Mouse (Mus musculus) left cerebral cortex, adult 2 months (tissue): ENCODE results near the gene Zfp358. TPM values are rescaled to one million over a fixed set of nuclear protein-coding genes. Genes with fewer than 3 reads are reported as not detected.
A peak's percentile ranks its signal among the peaks of the same experiment; 100 is the strongest.

Source experiments
- DNase-seq, 2 experiments: peaks; one replicate each; pipeline ENCODE4 v3.0.0; 2021 to 2022; ENCODE audit warnings: low spot score in 2 of 2, mixed read lengths in 1 of 2; ENCODE audit errors: extremely low spot score in 1 of 2
- H3K27ac ChIP-seq: fragments of 200-600 bp; 2 replicates; pipeline ENCODE4 v1.8.1; 2022
- H3K4me3 ChIP-seq: fragments of 200-600 bp; 2 replicates; pipeline ENCODE4 v1.8.1; 2022
- CTCF ChIP-seq: fragments of 200-600 bp; IDR thresholded peaks from 2 replicates; pipeline ENCODE4 v1.8.1; 2022; ENCODE audit warnings: antibody characterized with exemption, mild to moderate bottlenecking, moderate library complexity
- intact Hi-C: fragments of 180-260 bp; cut with DNase I; formaldehyde crosslinking; loops from one replicate; pipeline ENCODE4 v1.15.1; 2025
- total RNA-seq, 2 experiments: library from RNA; stranded (reverse); gene quantifications; 2 replicates each; pipeline ENCODE4 v1.2.3; 2021

Zfp358 gene
- total RNA-seq, 2 experiments from 2014 or later: 32.4 to 34.8 TPM

DNA sequence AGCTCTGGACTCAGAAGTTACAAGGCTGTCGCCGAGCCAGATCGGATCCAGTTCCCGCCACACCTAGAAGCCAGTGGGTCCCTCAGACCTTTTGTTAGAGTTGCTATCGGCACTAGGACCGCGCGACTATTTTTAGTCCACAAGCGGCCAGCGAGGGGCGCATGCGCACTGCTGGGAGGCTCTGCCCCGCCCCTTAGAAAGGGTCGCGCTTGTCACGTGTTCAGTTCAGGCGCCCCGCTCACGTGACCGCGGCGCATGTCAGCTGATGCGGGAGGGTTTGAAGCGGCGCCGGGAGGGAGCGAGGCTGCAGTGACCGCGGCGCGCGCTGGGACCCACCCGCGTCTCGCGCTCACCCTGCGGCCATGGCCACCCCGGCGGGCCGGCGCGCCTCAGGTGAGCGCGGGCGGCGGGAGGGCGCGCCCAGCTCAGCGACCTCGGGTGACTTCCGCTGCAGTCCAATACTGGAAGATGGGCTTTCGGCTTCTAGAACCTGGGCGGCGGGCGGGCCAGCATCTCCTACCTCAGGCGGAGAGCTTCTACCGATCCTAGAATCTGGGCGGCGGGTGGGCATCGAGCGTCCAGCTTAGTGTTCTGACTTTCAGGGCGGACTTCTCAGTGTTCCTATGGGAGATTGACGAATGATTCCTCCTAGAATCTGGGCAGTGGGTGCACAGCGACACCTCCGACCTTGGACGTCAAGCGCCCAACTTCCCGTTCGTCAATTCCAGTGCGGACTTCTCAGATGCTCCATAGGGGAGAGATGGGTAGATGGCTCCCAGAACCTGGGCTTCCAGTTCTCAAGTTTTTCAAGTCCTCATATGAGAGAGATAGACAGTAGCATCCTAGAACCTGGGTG, 7.5 kb downstream of the Zfp358 start, which contains the start of gene Mcoln1:
Mcoln1 (plus strand) TSS at position 223 of the 856 bp plus-strand sequence.
- no peak; the same call in 1 of the 2 replicates for TF ChIP-seq CTCF
- intact Hi-C loops: loop anchor here (1.0 kb wide), 1 partner anchor 15 kb away; the partner anchor contains the start of gene Pnpla6
- peak within 1 kb of the TSS; percentile 96 for H3K27ac ChIP-seq
- H3K4me3 ChIP-seq: peak within 1 kb of the TSS; percentile 69
- DNase-seq: peak; percentile 98 to 99

DNA sequence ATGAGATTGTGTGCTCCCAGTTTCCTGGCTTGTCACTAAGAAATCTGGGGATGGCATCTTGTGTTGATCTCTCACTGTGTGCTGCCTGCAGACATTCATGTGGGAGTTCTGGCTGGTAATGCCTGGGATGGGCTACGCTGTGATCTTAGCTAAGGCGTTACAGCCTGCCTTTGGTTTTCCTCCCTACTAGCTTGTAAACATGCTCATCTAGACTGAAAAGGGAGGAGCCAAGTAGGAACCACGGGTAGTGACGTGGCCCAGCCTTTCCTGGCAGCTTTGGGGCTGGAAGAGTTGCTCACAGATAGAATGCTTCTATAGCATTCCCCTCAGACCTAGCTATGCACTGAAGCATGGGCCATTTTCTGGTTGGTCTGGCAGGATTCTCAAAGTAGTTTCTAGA, 9.3 kb downstream of the Zfp358 start:
- intact Hi-C loops: no loop called here
- Histone ChIP-seq H3K4me3 (no peak overlapping the region), H3K27ac (peak overlapping the region; percentile 38; the same call in 1 of the 2 replicates)
- TF ChIP-seq CTCF: no peak
- DNase-seq: no peak

DNA sequence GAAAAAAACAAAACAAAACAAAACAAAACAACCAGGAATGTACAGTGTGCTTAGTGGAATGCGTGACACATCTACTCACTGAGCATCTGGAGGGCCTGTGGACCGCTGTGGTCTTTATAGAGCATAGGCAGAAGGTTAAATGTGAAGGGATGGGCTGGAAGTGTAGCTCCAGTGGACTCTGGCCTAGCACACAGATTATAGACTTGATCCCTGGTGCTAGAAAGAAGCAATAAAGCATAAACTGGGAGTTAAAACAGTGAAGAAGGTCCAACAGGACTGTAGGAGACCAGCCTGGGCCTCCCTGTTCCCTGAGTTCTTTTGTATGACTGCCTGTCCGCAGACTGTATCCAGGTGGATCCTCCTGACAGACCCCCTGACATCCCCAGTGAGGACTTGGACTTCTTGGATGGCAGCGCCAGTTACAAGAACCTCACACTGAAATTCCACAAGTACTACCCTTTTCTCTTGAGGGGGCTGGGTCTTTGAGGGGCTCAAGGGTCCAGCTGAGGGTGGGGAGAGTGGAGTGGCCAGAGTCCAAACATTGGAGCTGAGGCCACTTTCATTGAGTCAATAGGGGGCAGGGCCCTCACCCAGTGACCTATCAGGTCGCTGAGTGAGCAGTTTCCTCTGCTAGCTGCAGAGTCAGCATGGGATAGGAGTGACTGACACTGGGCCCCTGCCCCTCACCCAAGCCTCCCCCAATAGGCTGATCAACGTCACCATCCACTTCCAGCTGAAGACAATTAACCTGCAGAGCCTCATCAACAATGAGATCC, 15.2 kb downstream of the Zfp358 start:
- no peak overlapping the region for H3K27ac ChIP-seq
- intact Hi-C loops: no loop called here
- TF ChIP-seq CTCF: no peak

DNA sequence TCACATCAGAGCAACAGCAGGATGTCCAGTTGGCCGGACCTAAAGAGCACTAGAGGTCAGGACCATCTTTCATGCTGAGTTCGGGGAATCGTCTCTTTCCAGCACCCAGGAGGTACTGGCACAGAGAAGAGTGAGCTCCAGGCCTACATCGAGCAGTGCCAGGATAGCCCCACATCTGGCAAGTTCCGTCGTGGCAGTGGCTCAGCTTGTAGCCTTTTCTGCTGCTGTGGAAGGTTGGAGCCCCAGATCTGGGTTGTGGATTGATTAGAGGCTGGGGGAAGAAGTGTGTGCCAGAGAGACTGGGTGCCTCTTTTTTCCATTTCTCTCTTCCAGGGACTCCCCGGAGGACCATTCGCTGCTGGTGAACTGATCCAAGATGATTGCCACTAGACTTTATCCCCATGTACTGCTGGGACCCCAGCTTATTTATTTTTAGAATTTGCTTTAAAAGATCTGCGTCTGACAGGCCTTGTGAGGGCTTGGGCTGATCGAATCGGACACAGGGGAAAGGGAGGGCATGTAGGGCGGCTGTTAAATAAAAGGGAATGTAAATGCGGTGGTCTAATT, 21.8 kb downstream of the Zfp358 start:
- intact Hi-C loops: loop anchor here (1.0 kb wide), 1 partner anchor 14 kb away; the partner anchor contains the start of gene Mcoln1
- no peak for DNase-seq
- Histone ChIP-seq H3K27ac (peak overlapping the region; percentile 81), H3K4me3 (peak overlapping the region; percentile 89)
- TF ChIP-seq CTCF: no peak

More for the DNA sequence above, 15.2 kb downstream of the Zfp358 start:
- H3K4me3 ChIP-seq: no peak overlapping the region
- DNase-seq: no peak

DNA sequence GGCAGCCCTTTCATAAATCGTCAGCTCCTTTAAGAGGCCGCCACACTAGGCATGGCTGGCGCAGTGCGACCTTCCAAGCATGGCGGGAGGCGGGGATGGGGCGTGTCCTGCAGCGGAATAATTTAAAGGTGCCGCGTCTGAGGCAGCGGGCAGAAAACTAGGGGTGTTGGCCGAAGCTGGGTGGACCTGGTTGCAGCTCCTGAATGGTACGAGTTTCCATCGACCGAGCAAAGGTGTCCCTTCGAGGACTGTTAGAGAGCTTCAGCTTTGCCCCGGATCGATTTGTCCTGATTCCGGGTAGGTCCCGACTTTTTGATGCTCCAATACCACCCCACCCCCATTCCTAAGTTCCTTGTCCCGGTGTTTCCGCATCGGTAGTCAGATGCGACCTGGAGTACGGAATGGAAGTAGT, 22.3 kb downstream of the Zfp358 start, which contains the start of gene Pnpla6:
Pnpla6 (plus strand) TSS at position 125 of the 412 bp plus-strand sequence.
- intact Hi-C loops: loop anchor here (1.0 kb wide), 1 partner anchor 15 kb away; the partner anchor contains the start of gene Mcoln1
- peak; percentile 88 for DNase-seq

DNA sequence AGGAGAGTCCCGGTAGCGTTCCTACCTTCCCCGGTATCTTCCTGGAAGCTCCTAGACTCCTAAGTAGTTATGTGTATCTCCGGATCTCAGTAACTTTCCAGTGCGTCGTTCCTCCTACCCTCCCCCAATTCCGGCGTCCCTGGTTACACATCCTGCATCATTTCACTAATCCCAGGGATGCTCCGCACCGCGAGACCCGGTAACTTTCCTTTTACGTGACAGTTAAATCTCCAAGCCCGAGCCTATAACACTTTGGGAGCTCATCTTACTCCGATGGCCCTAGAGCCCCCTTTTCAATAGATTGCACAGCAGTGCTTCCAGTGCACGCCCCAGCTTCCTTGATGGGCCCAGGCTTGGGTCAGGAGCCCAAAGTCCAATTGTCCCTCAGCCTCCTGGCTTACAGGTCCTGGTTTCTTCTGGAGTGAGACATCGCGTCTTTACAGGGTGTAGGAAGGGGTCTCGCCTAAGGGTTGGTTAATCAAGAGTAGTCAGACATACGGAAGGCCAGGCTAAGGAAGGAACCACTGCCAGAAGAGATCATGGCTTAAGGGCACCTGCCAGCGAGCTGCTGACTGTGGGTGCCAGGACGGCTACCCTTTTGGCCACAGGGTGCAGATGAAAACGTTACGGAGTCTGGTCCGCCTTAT, 23.0 kb downstream of the Zfp358 start:
- H3K4me3 ChIP-seq: peak overlapping the region; percentile 89
- intact Hi-C loops: loop anchor here (1.0 to 2.0 kb wide), 2 partner anchors 16 to 157 kb away; partner anchors contain the start of genes Fcor and Mcoln1
- peak; percentile 54 to 55 for DNase-seq
- H3K27ac ChIP-seq: peak overlapping the region; percentile 81
- TF ChIP-seq CTCF: no peak

More for the DNA sequence above, 22.3 kb downstream of the Zfp358 start, which contains the start of gene Pnpla6:
- no peak; the same call in 1 of the 2 replicates for TF ChIP-seq CTCF
- Histone ChIP-seq H3K4me3 (peak within 1 kb of the TSS; percentile 89), H3K27ac (peak within 1 kb of the TSS; percentile 81)

DNA sequence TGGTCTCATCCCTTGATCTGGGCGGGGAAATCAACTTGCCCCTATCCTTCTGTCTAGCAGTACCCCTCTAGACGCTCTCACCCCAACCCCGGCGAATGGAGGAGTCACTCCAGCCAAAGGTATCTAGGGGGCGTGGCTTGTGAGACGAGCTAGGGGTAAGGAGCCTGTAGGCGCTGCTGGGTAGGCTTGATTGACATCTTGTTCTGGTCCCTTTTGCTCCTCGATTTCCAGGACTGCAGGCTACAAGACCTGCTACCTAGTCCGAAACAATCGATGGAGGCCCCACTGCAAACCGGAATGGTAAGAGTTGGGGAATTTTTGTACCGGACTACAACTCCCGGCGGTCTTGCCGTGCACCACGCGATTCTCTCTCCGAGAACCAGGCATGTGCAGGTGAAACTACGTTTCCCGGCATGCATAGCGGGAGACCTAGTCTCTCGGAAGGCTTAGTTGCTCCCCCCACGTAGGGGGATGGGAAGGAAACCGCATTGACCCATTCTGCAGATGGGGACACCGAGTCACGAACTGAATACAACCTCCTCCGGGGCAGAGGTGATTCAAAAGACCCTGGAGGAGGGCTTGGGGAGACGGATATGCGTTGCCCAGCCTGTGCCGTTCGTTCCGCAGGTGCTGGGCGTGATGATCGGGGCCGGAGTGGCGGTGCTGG, 23.6 kb downstream of the Zfp358 start:
- Histone ChIP-seq H3K27ac (peak overlapping the region; percentile 81), H3K4me3 (peak overlapping the region; percentile 89)
- DNase-seq: peak; percentile 94
- TF ChIP-seq CTCF: no peak; the same call in 1 of the 2 replicates
- intact Hi-C loops: loop anchor here (2.0 kb wide), 1 partner anchor 156 kb away; the partner anchor contains the start of gene Fcor

DNA sequence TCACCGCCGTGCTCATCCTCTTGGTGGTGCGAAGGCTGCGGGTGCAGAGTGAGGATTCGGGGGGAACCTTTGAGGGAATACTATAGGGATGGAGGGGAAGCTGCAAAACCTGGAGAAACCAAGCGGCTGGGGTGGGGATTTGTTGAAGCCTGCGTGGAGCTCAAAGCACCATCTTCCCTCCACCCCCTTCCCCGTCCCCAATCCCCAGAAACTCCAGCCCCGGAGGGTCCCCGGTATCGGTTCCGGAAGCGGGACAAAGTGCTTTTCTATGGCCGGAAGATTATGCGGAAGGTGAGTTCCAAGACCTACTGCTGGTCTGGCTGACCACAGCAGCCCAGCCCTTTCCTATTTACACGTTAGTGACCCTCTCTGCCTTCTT, 24.2 kb downstream of the Zfp358 start:
- no peak for TF ChIP-seq CTCF
- peak overlapping the region; percentile 81 for H3K27ac ChIP-seq
- H3K4me3 ChIP-seq: peak overlapping the region; percentile 89
- intact Hi-C loops: loop anchor here (2.0 kb wide), 1 partner anchor 156 kb away; the partner anchor contains the start of gene Fcor
- no peak for DNase-seq

DNA sequence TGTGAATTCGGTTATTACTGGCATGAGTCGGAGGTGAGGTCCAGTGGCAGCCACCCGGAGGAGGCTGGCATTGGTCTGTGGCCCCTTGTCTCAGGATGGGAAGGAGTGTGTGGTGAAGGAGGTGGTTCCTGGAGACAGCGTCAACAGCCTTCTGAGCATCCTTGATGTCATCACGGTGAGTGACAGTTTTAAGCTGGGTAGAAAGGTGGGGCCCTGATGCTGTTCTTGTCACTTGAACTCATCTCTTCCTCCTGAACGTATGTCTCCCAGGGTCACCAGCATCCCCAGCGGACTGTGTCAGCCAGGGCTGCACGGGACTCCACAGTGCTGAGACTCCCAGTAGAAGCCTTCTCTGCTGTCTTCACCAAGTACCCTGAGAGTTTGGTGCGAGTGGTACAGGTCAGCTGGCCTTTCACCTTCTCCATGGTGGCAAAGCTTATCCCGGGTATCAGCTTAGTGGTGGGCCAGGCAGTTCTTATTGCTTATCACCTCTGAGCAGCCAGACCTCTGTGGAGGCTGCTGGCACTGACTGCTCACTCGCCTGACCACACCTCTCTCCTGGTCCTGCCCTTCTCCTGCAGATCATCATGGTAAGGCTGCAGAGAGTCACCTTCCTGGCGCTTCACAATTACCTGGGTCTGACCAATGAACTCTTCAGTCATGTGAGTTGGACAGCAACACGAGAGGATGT, 29.2 kb downstream of the Zfp358 start:
- intact Hi-C loops: no loop called here
- Histone ChIP-seq H3K4me3 (no peak overlapping the region), H3K27ac (no peak overlapping the region)
- no peak for TF ChIP-seq CTCF
- DNase-seq: no peak

DNA sequence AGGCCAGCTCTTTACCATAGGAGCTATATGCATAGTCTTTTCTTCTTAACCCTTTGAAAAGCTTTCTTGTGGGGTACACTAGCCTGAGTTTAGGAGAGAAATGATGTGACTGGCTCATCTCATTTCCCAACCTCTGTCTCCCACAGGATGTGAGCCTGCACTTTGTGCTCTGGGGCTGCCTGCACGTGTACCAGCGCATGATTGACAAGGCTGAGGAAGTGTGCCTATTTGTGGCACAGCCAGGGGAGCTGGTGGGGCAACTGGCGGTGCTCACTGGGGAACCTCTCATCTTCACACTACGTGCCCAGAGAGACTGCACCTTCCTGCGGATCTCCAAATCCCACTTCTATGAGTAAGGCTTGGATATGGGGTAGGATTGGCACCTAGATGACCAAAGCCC, 37.9 kb downstream of the Zfp358 start:
- TF ChIP-seq CTCF: no peak
- DNase-seq: no peak
- no peak overlapping the region for H3K27ac ChIP-seq
- no peak overlapping the region for H3K4me3 ChIP-seq
- intact Hi-C loops: no loop called here
